Mouse (Mus musculus): Measurements from ENCODE around the gene Notch2. TPM values are rescaled to one million over a fixed set of nuclear protein-coding genes. Genes with fewer than 3 reads are reported as not detected.

Notch2 gene
- polyA plus RNA-seq, 1 experiment from 2014 or later: 35.7 TPM

DNA sequence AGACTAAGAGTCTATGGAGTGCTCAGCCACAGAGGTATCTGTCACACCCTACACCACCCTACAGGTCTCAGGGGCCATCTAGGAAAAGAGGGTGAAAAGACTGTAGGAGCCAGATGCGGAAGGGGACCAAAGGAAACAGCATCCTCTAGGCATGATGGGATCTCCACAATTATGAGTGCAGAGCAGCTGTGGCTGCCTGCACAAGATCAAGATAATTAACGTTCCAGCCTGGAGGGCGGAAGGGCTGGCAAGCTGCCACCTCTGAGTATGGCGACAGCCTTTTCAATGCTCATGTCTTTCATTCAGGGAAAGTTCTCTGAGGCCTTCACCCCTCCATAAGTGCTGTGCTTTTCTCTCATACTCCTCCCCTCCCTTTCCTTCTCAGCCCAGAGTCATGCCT lies 146.0 kb downstream of the Notch2 start:
- no peak; the same call in 1 of the 2 replicates for ATAC-seq (ENCODE audit: insufficient number of reproducible peaks, insufficient read depth, low FRiP score, low TSS enrichment, low read depth)
- Histone ChIP-seq H3K27me3 (no peaks in the 10 kb centered on the region), H3K4me2 (no peak overlapping the region), H3K9ac (replicated peaks) (no peak overlapping the region), H3K9me3 (no peaks in the 10 kb centered on the region), H3K4me3 (replicated peaks) (no peak overlapping the region), H3K36me3 (no peaks in the 10 kb centered on the region), H3K4me1 (replicated peaks) (peaks cover 6% of the 10 kb centered on the region; the same call in 1 of the 2 replicates), H3K27ac (no peak overlapping the region)
- 42% methylated on average over 4 of the region's 4 CpGs for WGBS

DNA sequence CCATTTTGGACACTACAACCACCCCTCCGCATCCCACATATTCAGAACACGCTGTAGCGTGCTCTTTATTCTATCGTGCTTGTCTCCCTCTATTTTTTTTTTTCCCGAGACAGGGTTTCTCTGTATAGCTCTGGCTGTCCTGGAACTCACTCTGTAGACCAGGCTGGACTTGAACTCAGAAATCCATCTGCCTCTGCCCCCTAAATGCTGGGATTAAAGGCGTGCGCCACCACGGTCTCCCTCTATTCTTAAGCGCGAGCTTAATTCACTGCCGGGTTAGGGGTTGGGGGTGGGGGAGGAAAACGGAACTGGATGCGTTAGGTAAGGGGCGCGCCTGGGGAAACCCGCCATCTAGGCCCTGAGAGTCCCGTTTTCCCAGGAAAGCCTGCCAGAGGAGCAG lies 147.0 kb downstream of the Notch2 start, which contains the start of gene Adam30:
Gene Adam30 (plus strand): TSS at position 301 of the 400 bp plus-strand sequence.
- ATAC-seq (ENCODE audit: insufficient number of reproducible peaks, insufficient read depth, low FRiP score, low TSS enrichment, low read depth): no peak
- no peak within 1 kb of the TSS for H3K4me2 ChIP-seq
- H3K9me3 ChIP-seq: no peaks in the 10 kb centered on the region
- H3K9ac ChIP-seq (replicated peaks): no peak within 1 kb of the TSS
- H3K27me3 ChIP-seq: no peaks in the 10 kb centered on the region
- no peak within 1 kb of the TSS for H3K4me3 ChIP-seq (replicated peaks)
- peaks cover 6% of the 10 kb centered on the region; the same call in 1 of the 2 replicates for H3K4me1 ChIP-seq (replicated peaks)
- H3K27ac ChIP-seq: no peak within 1 kb of the TSS
- WGBS: 84% methylated on average over 17 of the region's 17 CpGs
- H3K36me3 ChIP-seq: no peaks in the 10 kb centered on the region

DNA sequence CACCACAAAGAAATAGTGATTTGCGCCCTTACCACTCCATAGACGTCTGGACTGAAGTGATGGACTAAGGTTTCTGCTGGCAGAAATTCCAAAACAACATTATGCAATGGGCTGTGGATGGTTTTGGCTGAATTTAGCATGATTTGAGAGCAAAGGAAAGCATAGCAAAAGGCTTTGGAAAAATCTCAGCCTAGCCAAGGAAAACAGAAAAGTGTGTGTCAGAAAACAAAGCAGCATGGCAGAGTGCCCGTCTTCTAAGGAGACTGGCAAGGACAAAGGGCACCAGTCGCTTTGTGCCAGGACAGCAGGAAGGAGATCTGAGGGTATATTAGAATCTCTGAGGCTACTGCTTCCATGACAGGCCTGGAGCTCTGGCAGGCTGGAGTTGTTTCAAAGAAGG lies 165.0 kb downstream of the Notch2 start:
- no peak overlapping the region for H3K4me3 ChIP-seq (replicated peaks)
- no peaks in the 10 kb centered on the region for H3K36me3 ChIP-seq
- H3K9me3 ChIP-seq: peaks cover 9% of the 10 kb centered on the region; the same call in 1 of the 2 replicates
- no peak for ATAC-seq (ENCODE audit: insufficient number of reproducible peaks, insufficient read depth, low FRiP score, low TSS enrichment, low read depth)
- H3K27ac ChIP-seq: no peak overlapping the region
- WGBS: 81% methylated on average over 4 of the region's 4 CpGs
- no peaks in the 10 kb centered on the region for H3K4me1 ChIP-seq (replicated peaks)
- H3K9ac ChIP-seq (replicated peaks): no peak overlapping the region
- H3K27me3 ChIP-seq: no peaks in the 10 kb centered on the region
- no peak overlapping the region for H3K4me2 ChIP-seq

DNA sequence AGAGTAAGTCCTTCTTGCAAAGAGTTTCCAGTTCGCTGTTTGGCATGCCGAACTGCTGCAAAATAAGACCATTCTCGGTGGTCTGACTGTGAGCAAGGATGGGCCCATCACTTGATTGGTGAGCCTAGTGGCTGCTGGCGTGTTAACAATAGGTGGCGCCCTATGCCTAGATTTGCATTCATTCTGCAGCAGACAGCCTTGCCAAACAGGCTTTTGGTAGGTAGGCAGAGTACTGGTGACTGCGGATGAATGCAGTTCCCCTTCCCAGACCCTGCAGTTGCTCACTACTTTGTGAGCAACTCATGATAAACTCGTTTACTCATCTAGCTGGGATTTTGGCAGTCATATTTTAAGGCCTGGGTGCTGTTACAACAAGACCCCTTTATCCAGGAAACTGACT lies 167.5 kb downstream of the Notch2 start:
- H3K27me3 ChIP-seq: no peaks in the 10 kb centered on the region
- WGBS: 21% methylated on average over 7 of the region's 7 CpGs
- no peak for ATAC-seq (ENCODE audit: insufficient number of reproducible peaks, insufficient read depth, low FRiP score, low TSS enrichment, low read depth)

DNA sequence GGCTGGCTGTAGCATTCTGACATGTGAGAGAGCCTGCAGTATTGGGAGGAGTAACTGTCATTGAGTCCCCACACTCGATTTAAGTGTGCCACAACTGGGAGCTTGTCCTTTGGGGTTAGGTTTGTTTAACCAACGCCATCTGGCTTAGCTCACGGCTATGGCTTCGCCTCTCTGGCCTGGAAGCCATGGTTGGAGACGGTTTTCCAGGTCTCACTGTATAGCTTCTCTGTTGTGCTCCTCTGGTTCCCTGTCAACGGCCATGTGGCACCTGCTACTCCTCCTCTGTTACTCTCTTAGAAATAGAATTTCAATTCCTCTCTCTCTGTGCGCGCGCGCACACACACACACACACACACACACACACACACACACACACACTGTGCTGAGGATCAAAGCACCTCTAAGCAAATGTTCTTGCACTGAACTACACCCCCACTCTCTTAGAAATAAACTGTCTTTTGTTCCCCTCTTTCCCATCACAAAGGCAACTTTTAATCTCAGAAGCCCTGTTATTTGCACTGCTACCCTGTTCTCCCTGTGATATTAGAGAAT lies 171.9 kb downstream of the Notch2 start:
- WGBS: 67% methylated on average over 10 of the region's 10 CpGs

More for the DNA sequence above, 167.5 kb downstream of the Notch2 start:
- Histone ChIP-seq H3K36me3 (no peaks in the 10 kb centered on the region), H3K9me3 (0 out of 2 replicates have a peak, but pooled peaks cover 2% of the 10 kb centered on the region), H3K4me2 (no peak overlapping the region), H3K4me3 (replicated peaks) (no peak overlapping the region), H3K9ac (replicated peaks) (no peak overlapping the region), H3K4me1 (replicated peaks) (no peaks in the 10 kb centered on the region), H3K27ac (no peak overlapping the region)

DNA sequence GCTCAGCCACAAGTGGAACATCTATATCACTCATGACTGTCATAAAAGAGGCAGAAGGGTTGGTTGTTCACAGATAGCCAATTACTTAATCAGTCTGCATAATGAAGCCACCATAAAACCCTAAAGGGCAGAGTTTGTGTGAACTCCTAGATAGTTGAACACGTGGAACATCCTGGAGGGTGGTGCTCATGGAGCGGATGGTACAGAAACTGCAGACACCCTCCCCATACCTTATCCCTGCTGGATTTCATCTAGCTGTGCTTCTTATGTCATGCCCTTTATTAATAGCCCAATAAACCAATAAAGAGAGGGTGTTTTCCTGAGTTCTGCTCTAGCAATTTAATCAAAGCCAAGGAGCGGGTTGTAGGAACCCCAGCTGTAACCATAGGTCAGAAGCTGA lies 174.4 kb downstream of the Notch2 start:
- no peak overlapping the region for H3K4me2 ChIP-seq
- H3K27me3 ChIP-seq: no peaks in the 10 kb centered on the region
- H3K4me1 ChIP-seq (replicated peaks): no peaks in the 10 kb centered on the region
- WGBS: 86% methylated on average over 3 of the region's 3 CpGs
- H3K4me3 ChIP-seq (replicated peaks): no peak overlapping the region
- H3K27ac ChIP-seq: no peak overlapping the region
- no peaks in the 10 kb centered on the region for H3K9me3 ChIP-seq
- no peaks in the 10 kb centered on the region for H3K36me3 ChIP-seq
- H3K9ac ChIP-seq (replicated peaks): no peak overlapping the region
- no peak for ATAC-seq (ENCODE audit: insufficient number of reproducible peaks, insufficient read depth, low FRiP score, low TSS enrichment, low read depth)

More for the DNA sequence above, 171.9 kb downstream of the Notch2 start:
- Histone ChIP-seq H3K9me3 (no peaks in the 10 kb centered on the region), H3K4me2 (no peak overlapping the region), H3K4me3 (replicated peaks) (no peak overlapping the region), H3K9ac (replicated peaks) (no peak overlapping the region), H3K27me3 (no peaks in the 10 kb centered on the region), H3K4me1 (replicated peaks) (no peaks in the 10 kb centered on the region), H3K36me3 (no peaks in the 10 kb centered on the region), H3K27ac (no peak overlapping the region)
- ATAC-seq (ENCODE audit: insufficient number of reproducible peaks, insufficient read depth, low FRiP score, low TSS enrichment, low read depth): no peak

DNA sequence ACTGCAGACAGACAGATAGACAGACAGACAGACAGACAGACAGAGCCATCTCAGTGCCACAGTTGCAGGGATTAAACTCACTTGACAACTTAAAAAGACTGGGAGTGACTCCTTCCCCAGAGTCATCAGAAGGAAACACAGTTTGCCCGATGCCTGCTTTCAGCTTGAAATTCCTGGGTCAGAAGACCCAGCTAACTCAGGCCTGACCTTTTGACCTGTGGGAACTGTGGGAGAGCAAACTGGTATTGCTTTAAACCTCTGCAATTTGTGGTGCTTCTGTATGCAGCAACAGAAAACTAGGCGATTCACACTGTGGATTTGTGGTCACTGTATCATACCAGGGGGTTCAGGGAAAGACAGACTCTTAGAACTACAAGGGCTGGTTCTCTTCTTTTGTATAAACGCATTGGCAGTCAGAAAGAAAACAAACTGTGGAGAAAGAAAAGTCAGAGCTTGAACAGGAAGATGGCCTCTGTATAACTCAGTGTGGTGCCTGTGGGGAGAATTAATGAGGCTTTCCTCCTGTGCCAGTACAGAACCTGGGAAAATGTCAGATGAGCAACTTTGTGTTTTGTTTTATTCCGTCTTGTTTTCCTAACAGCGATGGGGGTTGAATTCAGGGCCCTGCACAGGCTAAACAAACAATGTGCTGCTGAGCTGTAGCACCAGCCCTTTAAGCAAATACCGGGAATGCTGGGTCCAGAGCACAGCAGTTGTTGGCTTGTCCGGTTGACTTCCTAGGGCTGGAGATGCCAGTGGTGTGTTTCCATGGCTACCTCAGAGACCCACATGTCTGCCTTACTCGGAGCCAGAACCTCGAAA lies 184.6 kb downstream of the Notch2 start:
- peak overlapping the region; percentile 51; the same call in 1 of the 2 replicates for H3K27ac ChIP-seq
- H3K9me3 ChIP-seq: no peaks in the 10 kb centered on the region
- no peak overlapping the region for H3K4me3 ChIP-seq (replicated peaks)
- peaks cover 12% of the 10 kb centered on the region for H3K4me1 ChIP-seq (replicated peaks)
- no peak overlapping the region for H3K9ac ChIP-seq (replicated peaks)
- H3K36me3 ChIP-seq: no peaks in the 10 kb centered on the region
- H3K4me2 ChIP-seq: no peak overlapping the region
- ATAC-seq (ENCODE audit: insufficient number of reproducible peaks, insufficient read depth, low FRiP score, low TSS enrichment, low read depth): no peak
- WGBS: 35% methylated on average over 9 of the region's 9 CpGs
- H3K27me3 ChIP-seq: no peaks in the 10 kb centered on the region

DNA sequence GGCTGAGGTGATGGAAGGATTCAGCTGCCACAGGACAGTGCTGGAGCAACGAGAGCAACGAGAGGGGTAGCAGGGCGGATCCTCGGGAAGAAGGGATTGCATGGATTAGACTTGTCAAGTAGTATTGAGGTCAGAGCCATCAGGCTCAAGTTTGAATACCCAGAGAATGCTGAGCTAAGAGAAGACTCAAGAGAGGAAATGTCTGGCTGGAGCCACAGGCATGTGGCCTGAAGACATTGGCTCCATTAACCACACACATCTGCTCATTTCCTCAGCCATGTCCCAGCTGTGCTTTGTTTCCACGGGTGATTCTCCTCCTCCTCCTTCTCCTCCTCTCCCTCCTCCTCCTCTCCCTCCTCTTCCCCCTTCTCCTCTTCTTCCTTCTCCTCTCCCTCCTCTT lies 186.4 kb downstream of the Notch2 start:
- Histone ChIP-seq H3K9ac (replicated peaks) (no peak overlapping the region), H3K36me3 (no peaks in the 10 kb centered on the region), H3K4me2 (no peak overlapping the region), H3K27ac (no peak overlapping the region), H3K4me3 (replicated peaks) (no peak overlapping the region), H3K27me3 (no peaks in the 10 kb centered on the region), H3K9me3 (no peaks in the 10 kb centered on the region), H3K4me1 (replicated peaks) (peaks cover 12% of the 10 kb centered on the region)
- WGBS: 65% methylated on average over 5 of the region's 5 CpGs
- no peak for ATAC-seq (ENCODE audit: insufficient number of reproducible peaks, insufficient read depth, low FRiP score, low TSS enrichment, low read depth)

Other genes starting within 250 kb of the Notch2 start
- gene Pde4dip, start 124.8 kb upstream of the Notch2 start, polyA plus RNA-seq (2016; fragmentation: Nextera tagmentation; extraction: Ambion mirVana): 31.9 and 35.8 TPM in 2 replicates
- gene Sec22b, start 112.3 kb upstream of the Notch2 start, polyA plus RNA-seq (2016; fragmentation: Nextera tagmentation; extraction: Ambion mirVana): 122 and 130 TPM in 2 replicates
- gene Adam30, start 147.1 kb downstream of the Notch2 start, polyA plus RNA-seq (2016; fragmentation: Nextera tagmentation; extraction: Ambion mirVana): not detected in 2 replicates
- not detected in 2 replicates for gene Reg4, start 208.6 kb downstream of the Notch2 start, polyA plus RNA-seq (2016; fragmentation: Nextera tagmentation; extraction: Ambion mirVana)